Comparison of ENCODE assay signal across 17 mouse cellular contexts in genomic region chr7:123198695-123199094, GRCm38 (mm10). TPM values are rescaled to one million over a fixed set of nuclear protein-coding genes. Genes with fewer than 3 reads are reported as not detected.
DNase-seq lines count a peak whose midpoint lies in the region; ATAC-seq and TF ChIP-seq lines count a peak whose summit lies in the region.
"Had no signal": no experiment of that assay in that cellular context is flagged by ENCODE, and none has a peak within 500 bp of the region (broad histone marks: within the 10 kb centered on the region; RNA-seq: fewer than 3 reads in every experiment).

No protein-coding gene starts in this region.

- TF ChIP-seq RAD21 in CH12.LX (IDR thresholded peaks at IDR 0.05; ENCODE audit: low read depth, low read length), result no peak

- DNase-seq in CH12.LX (ENCODE audit: extremely low read depth), result peak; percentile 35
- no peak for DNase-seq in testis, postnatal 10 days (ENCODE audit: low spot score)
- no peak for DNase-seq in thymus, postnatal 36 days
- DNase-seq: adrenal gland, postnatal 25 days; cerebellum, adult 9-11 months; embryo, embryonic 11 days; gastrocnemius, postnatal 36 days had no signal

- in situ Hi-C loops in CH12.LX (cut with MboI; ENCODE audit: low pct_ligation_motif_present, low pct_unique_long_range_greater_than_20kb, low sequenced_read_pairs), result loop anchor here (25.0 kb wide), 1 partner anchor 186 kb away; no protein-coding TSS in a partner anchor

- H3K4me3 ChIP-seq in CH12.LX (replicated peaks in 1 of 3; ENCODE audit: low read depth in 2 of 3, low read length in 2 of 3, poor library complexity in 1 of 3), result no peak overlapping the region
- H3K4me3 ChIP-seq in intestine, embryonic 15.5 days (replicated peaks), result no peak overlapping the region
- H3K4me3 ChIP-seq in kidney, embryonic 15.5 days (replicated peaks), result no peak overlapping the region
- peak overlapping the region; percentile 44 for H3K4me3 ChIP-seq in small intestine, adult 2 months (ENCODE audit: low read depth, low read length)
- no peak overlapping the region for H3K4me3 ChIP-seq in hindbrain, embryonic 13.5 days
- H3K4me3 ChIP-seq: forebrain, embryonic 13.5 days; hindbrain, embryonic 12.5 days; limb, embryonic 13.5 days; neural tube, embryonic 13.5 days had no signal

- H3K27me3 ChIP-seq in CH12.LX (replicated peaks), result no peaks in the 10 kb centered on the region
- H3K27me3 ChIP-seq in intestine, embryonic 15.5 days (replicated peaks), result no peaks in the 10 kb centered on the region
- no peaks in the 10 kb centered on the region for H3K27me3 ChIP-seq in kidney, embryonic 15.5 days
- H3K27me3 ChIP-seq in small intestine, adult 2 months (ENCODE audit: control insufficient read depth, insufficient read depth, low read length), result no peaks in the 10 kb centered on the region
- H3K27me3 ChIP-seq in hindbrain, embryonic 13.5 days, result no peaks in the 10 kb centered on the region
- H3K27me3 ChIP-seq: forebrain, embryonic 13.5 days; hindbrain, embryonic 12.5 days; limb, embryonic 13.5 days; neural tube, embryonic 13.5 days had no signal

- no peaks in the 10 kb centered on the region for H3K79me2 ChIP-seq in CH12.LX (replicated peaks; ENCODE audit: control insufficient read depth, extremely low read depth, insufficient read depth, poor library complexity, severe bottlenecking)

- H3K9ac ChIP-seq in CH12.LX (ENCODE audit: insufficient read depth, low read depth), result no peak overlapping the region
- H3K9ac ChIP-seq in intestine, embryonic 15.5 days, result no peak overlapping the region
- H3K9ac ChIP-seq in kidney, embryonic 15.5 days, result no peak overlapping the region
- H3K9ac ChIP-seq in hindbrain, embryonic 13.5 days, result no peak overlapping the region
- H3K9ac ChIP-seq: forebrain, embryonic 13.5 days; hindbrain, embryonic 12.5 days; limb, embryonic 13.5 days; neural tube, embryonic 13.5 days had no signal

- TF ChIP-seq EP300 in CH12.LX (IDR thresholded peaks at IDR 0.05; ENCODE audit: low read length), result no peak

- peaks cover 2 to 14% of the 10 kb centered on the region in 2 experiments; a peak in 2 of 4 replicates for H3K4me1 ChIP-seq in CH12.LX (ENCODE audit: control insufficient read depth in 1 of 2, insufficient read depth in 2 of 2)
- H3K4me1 ChIP-seq in intestine, embryonic 15.5 days (replicated peaks), result no peaks in the 10 kb centered on the region
- no peaks in the 10 kb centered on the region for H3K4me1 ChIP-seq in kidney, embryonic 15.5 days
- H3K4me1 ChIP-seq in small intestine, adult 2 months (ENCODE audit: control insufficient read depth, insufficient read depth, insufficient read length, low read length), result peaks cover 32% of the 10 kb centered on the region
- H3K4me1 ChIP-seq in hindbrain, embryonic 13.5 days (replicated peaks), result no peaks in the 10 kb centered on the region
- H3K4me1 ChIP-seq: forebrain, embryonic 13.5 days; hindbrain, embryonic 12.5 days; limb, embryonic 13.5 days; neural tube, embryonic 13.5 days had no signal

- 40% methylated on average over 10 of the region's 10 CpGs for WGBS in intestine, embryonic 15.5 days
- WGBS in kidney, embryonic 15.5 days, result 44% methylated on average over 10 of the region's 10 CpGs
- WGBS in small intestine, adult 2 months, result 28% methylated on average over 10 of the region's 10 CpGs
- 87% methylated on average over 10 of the region's 10 CpGs for WGBS in hindbrain, embryonic 13.5 days

- peak overlapping the region; percentile 16; the same call in 1 of the 2 replicates for H3K4me2 ChIP-seq in CH12.LX (ENCODE audit: insufficient read depth, low read depth, poor library complexity, severe bottlenecking)
- H3K4me2 ChIP-seq in intestine, embryonic 15.5 days (replicated peaks), result no peak overlapping the region
- no peak overlapping the region for H3K4me2 ChIP-seq in kidney, embryonic 15.5 days
- no peak overlapping the region for H3K4me2 ChIP-seq in hindbrain, embryonic 13.5 days
- H3K4me2 ChIP-seq: forebrain, embryonic 13.5 days; hindbrain, embryonic 12.5 days; limb, embryonic 13.5 days; neural tube, embryonic 13.5 days had no signal

- H3K27ac ChIP-seq in CH12.LX (ENCODE audit: insufficient read depth, low read depth), result no peak overlapping the region
- peak overlapping the region; percentile 44 for H3K27ac ChIP-seq in intestine, embryonic 15.5 days
- peak overlapping the region; percentile 71 for H3K27ac ChIP-seq in kidney, embryonic 15.5 days
- H3K27ac ChIP-seq in small intestine, adult 2 months (ENCODE audit: insufficient read depth, low read depth, low read length), result peak overlapping the region; percentile 100
- H3K27ac ChIP-seq in hindbrain, embryonic 13.5 days, result no peak overlapping the region
- H3K27ac ChIP-seq: forebrain, embryonic 13.5 days; hindbrain, embryonic 12.5 days; limb, embryonic 13.5 days; neural tube, embryonic 13.5 days had no signal

- no peaks in the 10 kb centered on the region for H3K9me3 ChIP-seq in CH12.LX (replicated peaks; ENCODE audit: low read length)
- no peaks in the 10 kb centered on the region for H3K9me3 ChIP-seq in intestine, embryonic 15.5 days
- H3K9me3 ChIP-seq in kidney, embryonic 15.5 days (replicated peaks), result no peaks in the 10 kb centered on the region
- no peaks in the 10 kb centered on the region for H3K9me3 ChIP-seq in hindbrain, embryonic 13.5 days
- H3K9me3 ChIP-seq: forebrain, embryonic 13.5 days; hindbrain, embryonic 12.5 days; limb, embryonic 13.5 days; neural tube, embryonic 13.5 days had no signal

- peaks cover 7 to 18% of the 10 kb centered on the region in 2 experiments for H3K36me3 ChIP-seq in CH12.LX (replicated peaks in 1 of 2; ENCODE audit: control insufficient read depth in 1 of 2, insufficient read depth in 1 of 2, low read length in 1 of 2)
- 0 out of 2 replicates have a peak, but pooled peaks cover 3% of the 10 kb centered on the region for H3K36me3 ChIP-seq in intestine, embryonic 15.5 days
- H3K36me3 ChIP-seq in kidney, embryonic 15.5 days, result peaks cover 24% of the 10 kb centered on the region
- H3K36me3 ChIP-seq in small intestine, adult 2 months (ENCODE audit: control insufficient read depth, insufficient read depth, low read length), result peaks cover 9% of the 10 kb centered on the region
- H3K36me3 ChIP-seq in hindbrain, embryonic 13.5 days, result peaks cover 22% of the 10 kb centered on the region

- peak; percentile 83 for ATAC-seq in intestine, embryonic 15.5 days
- peak; percentile 69 for ATAC-seq in kidney, embryonic 15.5 days (replicated peaks; ENCODE audit: low FRiP score)
- no peak for ATAC-seq in hindbrain, embryonic 13.5 days (ENCODE audit: low FRiP score)
- ATAC-seq: forebrain, embryonic 13.5 days; lung, postnatal 0 days had no signal

- no peak for TF ChIP-seq CTCF in CH12.LX (conservative IDR thresholded peaks at IDR 0.05 in 1 of 2, IDR thresholded peaks at IDR 0.05 in 1 of 2; ENCODE audit: low read depth in 2 of 2, low read length in 2 of 2)
- TF ChIP-seq CTCF in small intestine, adult 2 months (IDR thresholded peaks at IDR 0.05; ENCODE audit: extremely low read depth, insufficient read length, insufficient replicate concordance, low read depth, low read length), result no peak

- TF ChIP-seq POLR2A in CH12.LX (IDR thresholded peaks at IDR 0.05; ENCODE audit: low read depth, low read length), result no peak
- TF ChIP-seq POLR2A in small intestine, adult 2 months (IDR thresholded peaks at IDR 0.05; ENCODE audit: low read depth, low read length), result no peak; the same call in 1 of the 2 replicates

- dilution Hi-C loops in CH12.LX (cut with MboI; ENCODE audit: extremely low pct_ligation_motif_present, extremely low pct_unique_long_range_greater_than_20kb, low sequenced_read_pairs), result no loop called here

TF ChIP-seq in CH12.LX, 34 proteins besides CTCF, POLR2A, EP300 and RAD21:
- TF ChIP-seq NELFE (IDR thresholded peaks at IDR 0.05; ENCODE audit: low read depth, low read length) (no peak), MYC (IDR thresholded peaks at IDR 0.05; ENCODE audit: low read depth, low read length) (0 out of 2 replicates have a peak, but pooled peaks have one; percentile 33), BHLHE40 (IDR thresholded peaks at IDR 0.05; ENCODE audit: low read depth, low read length) (peak; percentile 88), MAFK (IDR thresholded peaks at IDR 0.05; ENCODE audit: insufficient replicate concordance, low read length) (no peak), ETS1 (conservative IDR thresholded peaks at IDR 0.05; ENCODE audit: low read depth, low read length) (no peak)

RNA-seq across cellular contexts. Expression of gene Slc5a11, which starts 15.9 kb away (rescaled TPM):
- total RNA-seq in CH12.LX (2012; rRNA removed) (0.21 and 1.2 TPM in 2 replicates), CH12.LX (2014; rRNA removed) (0.38 and 0.43 TPM in 2 replicates)
- 0.80 and 1.3 TPM in 2 replicates for polyA plus RNA-seq in CH12.LX (2012; ENCODE audit: insufficient read length, low read depth)
- polyA plus RNA-seq in intestine, embryonic 15.5 days (2015; fragmentation: Nextera tagmentation; extraction: Ambion mirVana), result 12.7 and 15.8 TPM in 2 replicates
- polyA plus RNA-seq in kidney, embryonic 15.5 days (2015; fragmentation: Nextera tagmentation; extraction: Ambion mirVana), result 2.5 and 3.1 TPM in 2 replicates
- polyA plus RNA-seq in small intestine, adult 2 months (2012; rRNA removed), result 61.4 and 204 TPM in 2 replicates
- 0.18 and 0.70 TPM in 2 replicates for polyA plus RNA-seq in hindbrain, embryonic 13.5 days (2015; fragmentation: Nextera tagmentation; extraction: Ambion mirVana)
- total RNA-seq: adrenal gland, postnatal 25 days; gastrocnemius, postnatal 36 days; megakaryocyte-erythroid progenitor cell, adult 5-6 weeks had no signal
- polyA plus RNA-seq: forebrain, embryonic 13.5 days; hindbrain, embryonic 12.5 days; lung, postnatal 0 days; neural tube, embryonic 13.5 days had no signal

Comparison
In these comparisons a context has a peak if more than half of its experiments do, and no peak if none do; other contexts are left out.
1. H3K27ac ChIP-seq: peak in intestine, embryonic 15.5 days (single experiment), kidney, embryonic 15.5 days (single experiment) and small intestine, adult 2 months (single experiment); none in CH12.LX (single experiment) and hindbrain, embryonic 13.5 days (single experiment).